Mouse (Mus musculus) embryonic facial prominence, embryonic 14.5 days (tissue): ENCODE measurements at regions not wholly inside any gene's neighbourhood (a gene's known extent, or its start where the extent isn't known, plus 50 kb on each side); places are given as distances from the start of the nearest gene placed in this dataset.

Experiments used
- ATAC-seq: fragments of 200-750 bp; cut with Nextera tagmentation; 2 replicates; pipeline ENCODE4 v1.8.0; 2017; ENCODE audit warnings: low read depth, moderate number of reproducible peaks, moderate TSS enrichment
- DNase-seq: peaks from one replicate; pipeline ENCODE4 v3.0.0-alpha.2; 2015; ENCODE audit warnings: low spot score
- H3K27ac ChIP-seq: fragments of 300-500 bp; sonication (generic); replicated peaks from 2 replicates; pipeline ENCODE4 v1.5.1; 2014; ENCODE audit warnings: low read depth, mild to moderate bottlenecking, low read length, moderate library complexity
- H3K27me3 ChIP-seq: fragments of 300-500 bp; sonication (generic); replicated peaks from 2 replicates; pipeline ENCODE4 v1.6.1; 2014; ENCODE audit warnings: low read length; ENCODE audit not compliant: control insufficient read depth, insufficient read depth
- H3K36me3 ChIP-seq: fragments of 300-500 bp; sonication (generic); 2 replicates; pipeline ENCODE4 v1.6.1; 2014; ENCODE audit warnings: low read length, mixed read lengths; ENCODE audit not compliant: control insufficient read depth, insufficient read depth
- H3K4me1 ChIP-seq: fragments of 300-500 bp; sonication (generic); 2 replicates; pipeline ENCODE4 v1.6.1; 2014; ENCODE audit warnings: antibody characterized with exemption, low read length; ENCODE audit not compliant: control insufficient read depth, insufficient read depth
- H3K4me2 ChIP-seq: fragments of 300-500 bp; sonication (generic); 2 replicates; pipeline ENCODE4 v1.6.1; 2014; ENCODE audit warnings: low read depth, mild to moderate bottlenecking, low read length, moderate library complexity, mixed read lengths
- H3K4me3 ChIP-seq: fragments of 300-500 bp; sonication (generic); 2 replicates; pipeline ENCODE4 v1.5.1; 2014; ENCODE audit warnings: low read depth, mild to moderate bottlenecking, low read length
- H3K9ac ChIP-seq: fragments of 300-500 bp; sonication (generic); 2 replicates; pipeline ENCODE4 v1.6.1; 2014; ENCODE audit warnings: low read depth, mild to moderate bottlenecking, low read length, moderate library complexity, mixed read lengths
- H3K9me3 ChIP-seq: fragments of 300-500 bp; sonication (generic); 2 replicates; pipeline ENCODE4 v1.6.1; 2016; ENCODE audit warnings: low read length; ENCODE audit not compliant: control insufficient read depth
- WGBS: fragments of 180-500 bp; shearing (Covaris S2); extraction: QIAGEN DNeasy Blood & Tissue Kit; methylation state at CpG from one replicate; pipeline ENCODE4 v1.1.7; 2014; 5-methylcytosine and 5-hydroxymethylcytosine counted together

GRCm38 (mm10) chr12:80040233-80040632, 72.6 kb downstream of the Zfp36l1 start:
- no peak overlapping the region for H3K4me2 ChIP-seq
- no peaks in the 10 kb centered on the region for H3K36me3 ChIP-seq
- H3K27me3 ChIP-seq: no peaks in the 10 kb centered on the region
- no peaks in the 10 kb centered on the region for H3K9me3 ChIP-seq
- ATAC-seq (no peak), DNase-seq (no peak)
- no peak overlapping the region for H3K27ac ChIP-seq
- peaks cover 18% of the 10 kb centered on the region for H3K4me1 ChIP-seq
- no peak overlapping the region for H3K9ac ChIP-seq
- 86% methylated on average over 9 of the region's 9 CpGs for WGBS
- H3K4me3 ChIP-seq: no peak overlapping the region

GRCm38 (mm10) chr12:80039150-80039549, 73.7 kb downstream of the Zfp36l1 start:
- H3K9me3 ChIP-seq: no peaks in the 10 kb centered on the region
- H3K4me3 ChIP-seq: no peak overlapping the region
- peaks cover 25% of the 10 kb centered on the region for H3K4me1 ChIP-seq
- H3K36me3 ChIP-seq: no peaks in the 10 kb centered on the region
- no peak for DNase-seq
- no peak for ATAC-seq
- 84% methylated on average over 1 of the region's 1 CpGs for WGBS
- no peaks in the 10 kb centered on the region for H3K27me3 ChIP-seq
- no peak overlapping the region for H3K27ac ChIP-seq
- H3K4me2 ChIP-seq: no peak overlapping the region
- no peak overlapping the region for H3K9ac ChIP-seq

GRCm38 (mm10) chr12:80035500-80036271, 77.1 kb downstream of the Zfp36l1 start:
- ATAC-seq (no peak), DNase-seq (no peak)
- no peak overlapping the region; the same call in 1 of the 2 replicates for H3K27ac ChIP-seq
- no peak overlapping the region for H3K4me2 ChIP-seq
- peaks cover 25% of the 10 kb centered on the region for H3K4me1 ChIP-seq
- H3K9me3 ChIP-seq: no peaks in the 10 kb centered on the region
- no peaks in the 10 kb centered on the region for H3K36me3 ChIP-seq
- no peak overlapping the region for H3K4me3 ChIP-seq
- no peak overlapping the region for H3K9ac ChIP-seq
- H3K27me3 ChIP-seq: no peaks in the 10 kb centered on the region
- 64% methylated on average over 6 of the region's 6 CpGs for WGBS

- Histone ChIP-seq H3K4me1 (peaks cover 25% of the 10 kb centered on the region), H3K4me3 (no peak overlapping the region), H3K36me3 (no peaks in the 10 kb centered on the region), H3K4me2 (no peak overlapping the region), H3K27ac (no peak overlapping the region; the same call in 1 of the 2 replicates), H3K9ac (no peak overlapping the region), H3K9me3 (no peaks in the 10 kb centered on the region), H3K27me3 (no peaks in the 10 kb centered on the region)
- 39% methylated on average over 4 of the region's 4 CpGs for WGBS
- ATAC-seq (peak; percentile 53; the same call in 1 of the 2 replicates), DNase-seq (peak; percentile 54)
Observed at GRCm38 (mm10) chr12:80034963-80035411, 77.8 kb downstream of the Zfp36l1 start.

- no peak overlapping the region for H3K9ac ChIP-seq
- H3K4me2 ChIP-seq: no peak overlapping the region
- H3K27me3 ChIP-seq: no peaks in the 10 kb centered on the region
- no peaks in the 10 kb centered on the region for H3K36me3 ChIP-seq
- no peaks in the 10 kb centered on the region for H3K9me3 ChIP-seq
- 86% methylated on average over 5 of the region's 5 CpGs for WGBS
- DNase-seq: no peak
- no peak overlapping the region for H3K27ac ChIP-seq
- ATAC-seq: no peak
- H3K4me3 ChIP-seq: no peak overlapping the region
- H3K4me1 ChIP-seq: peaks cover 25% of the 10 kb centered on the region
Observed at GRCm38 (mm10) chr12:80034100-80034499, 78.7 kb downstream of the Zfp36l1 start.

GRCm38 (mm10) chr12:80032520-80032919, 80.3 kb downstream of the Zfp36l1 start:
- Histone ChIP-seq H3K36me3 (no peaks in the 10 kb centered on the region), H3K27me3 (no peaks in the 10 kb centered on the region), H3K4me3 (no peak overlapping the region), H3K9me3 (no peaks in the 10 kb centered on the region), H3K9ac (no peak overlapping the region), H3K4me2 (no peak overlapping the region), H3K4me1 (peaks cover 21% of the 10 kb centered on the region), H3K27ac (no peak overlapping the region)
- WGBS: 22% methylated on average over 2 of the region's 3 CpGs
- DNase-seq (no peak), ATAC-seq (no peak)

- Histone ChIP-seq H3K4me2 (no peak overlapping the region), H3K27me3 (no peaks in the 10 kb centered on the region), H3K4me3 (no peak overlapping the region), H3K9me3 (no peaks in the 10 kb centered on the region), H3K36me3 (no peaks in the 10 kb centered on the region), H3K4me1 (peaks cover 4% of the 10 kb centered on the region), H3K9ac (no peak overlapping the region), H3K27ac (no peak overlapping the region)
- ATAC-seq: no peak
- 76% methylated on average over 3 of the region's 3 CpGs for WGBS
- no peak for DNase-seq
Observed at GRCm38 (mm10) chr12:80028301-80028700, 84.5 kb downstream of the Zfp36l1 start.

GRCm38 (mm10) chr12:80023107-80024078, 89.4 kb downstream of the Zfp36l1 start:
- Histone ChIP-seq H3K4me3 (peak overlapping the region; percentile 7; the same call in 1 of the 2 replicates), H3K36me3 (no peaks in the 10 kb centered on the region), H3K27me3 (no peaks in the 10 kb centered on the region), H3K9me3 (no peaks in the 10 kb centered on the region), H3K9ac (peak overlapping the region; percentile 51), H3K27ac (peak overlapping the region; percentile 92), H3K4me2 (peak overlapping the region; percentile 43), H3K4me1 (peaks cover 42% of the 10 kb centered on the region)
- WGBS: 16% methylated on average over 16 of the region's 18 CpGs
- peak; percentile 54 for ATAC-seq
- peak; percentile 63 for DNase-seq
